Mouse (Mus musculus): ENCODE results near the gene Coa4.

DNA sequence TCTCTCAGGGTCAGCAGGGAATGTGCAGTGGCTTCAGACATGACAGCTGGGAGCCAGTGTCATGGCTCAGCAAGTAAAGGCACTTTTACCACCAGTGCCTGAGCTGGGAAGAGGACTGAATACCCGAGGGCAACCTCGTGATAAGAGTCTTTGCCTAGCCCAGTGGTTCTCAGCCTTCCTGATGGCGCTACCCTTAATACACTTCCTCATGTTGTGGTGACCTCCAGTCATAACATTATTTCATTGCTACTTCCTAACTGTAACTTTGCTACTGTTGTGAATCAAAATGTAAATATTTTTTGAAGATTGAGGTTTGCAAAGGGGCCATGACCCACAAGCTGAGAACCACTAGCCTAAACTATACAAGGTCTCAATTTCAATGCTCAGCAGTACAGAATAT is 28.2 kb upstream of the Coa4 start:
- TF ChIP-seq GATA1 (IDR thresholded peaks at IDR 0.05; ENCODE audit: borderline replicate concordance, low read length) (no peak), FLI1 (IDR thresholded peaks at IDR 0.05; ENCODE audit: low read length) (no peak)

Measured in megakaryocyte, embryonic 14.5 days (primary cell).